8 mouse cellular contexts compared by ENCODE assay signal in genomic region chr3:68563922-68564321, GRCm38 (mm10).
DNase-seq lines count a peak whose midpoint lies in the region; TF ChIP-seq lines count a peak whose summit lies in the region.

No protein-coding gene starts in this region.

- no peaks in the 10 kb centered on the region for H3K9me3 ChIP-seq in limb, embryonic 10.5 days (replicated peaks)

- H3K4me3 ChIP-seq in myocyte, result no peak overlapping the region
- no peak overlapping the region for H3K4me3 ChIP-seq in limb, embryonic 10.5 days

- H3K79me2 ChIP-seq in myocyte (ENCODE audit: control insufficient read depth, insufficient read depth), result peaks cover 7% of the 10 kb centered on the region

- intact Hi-C loops in heart, postnatal 25 days (cut with DNase I), result loop anchor here (2.0 to 5.0 kb wide), 2 partner anchors 51 to 133 kb away; no protein-coding TSS in a partner anchor

- TF ChIP-seq POLR2A in myocyte (IDR thresholded peaks at IDR 0.05; ENCODE audit: insufficient read length, low read depth), result no peak

- no peak overlapping the region for H3K4me2 ChIP-seq in myocyte (ENCODE audit: low read depth)

- WGBS in limb, embryonic 10.5 days, result 90% methylated on average over 8 of the region's 8 CpGs

- H3ac ChIP-seq in myocyte (ENCODE audit: control insufficient read depth, insufficient read length), result no peak overlapping the region

- no peaks in the 10 kb centered on the region for H3K36me3 ChIP-seq in myocyte (ENCODE audit: control insufficient read depth, insufficient read depth)
- no peaks in the 10 kb centered on the region for H3K36me3 ChIP-seq in limb, embryonic 10.5 days

- no peak overlapping the region for H3K27ac ChIP-seq in limb, embryonic 10.5 days

- peak; percentile 69 to 73 for DNase-seq in heart, adult 18-20 months
- DNase-seq in heart, postnatal 25 days (ENCODE audit: low spot score), result no peak
- peak; percentile 68 to 71 for DNase-seq in right cerebral cortex, postnatal 10 days (ENCODE audit: low spot score in 2 of 2)
- DNase-seq in right cerebral cortex, postnatal 36 days (ENCODE audit: low spot score in 2 of 2), result no peak
- DNase-seq in gastrocnemius, postnatal 25 days, result peak; percentile 44
- DNase-seq in yolk sac, embryonic 10.5 days (ENCODE audit: low spot score), result no peak
- no peak for DNase-seq in limb, embryonic 10.5 days (ENCODE audit: low spot score)

- H3K27me3 ChIP-seq in myocyte (ENCODE audit: control insufficient read depth, insufficient read depth, insufficient read length), result no peaks in the 10 kb centered on the region
- no peaks in the 10 kb centered on the region for H3K27me3 ChIP-seq in limb, embryonic 10.5 days (ENCODE audit: low read depth, poor library complexity, severe bottlenecking)

- peaks cover 14% of the 10 kb centered on the region for H3K4me1 ChIP-seq in limb, embryonic 10.5 days

TF ChIP-seq in myocyte, 11 proteins besides CTCF, POLR2A, EP300 and RAD21:
- 0 out of 2 replicates have a peak, but pooled peaks have one; percentile 24 for TF ChIP-seq CEBPB (IDR thresholded peaks at IDR 0.05; ENCODE audit: insufficient read depth, poor library complexity, severe bottlenecking)
- no peak for TF ChIP-seq MYOD1 (IDR thresholded peaks at IDR 0.05; ENCODE audit: control insufficient read depth in 1 of 3, insufficient read length in 2 of 3, low read depth in 2 of 3)

Comparison
In these comparisons a context has a peak if more than half of its experiments do, and no peak if none do; other contexts are left out.
1. DNase-seq: peak in heart, adult 18-20 months (2 of 2), right cerebral cortex, postnatal 10 days (2 of 2) and gastrocnemius, postnatal 25 days (single experiment); none in heart, postnatal 25 days (single experiment), right cerebral cortex, postnatal 36 days (0 of 2), yolk sac, embryonic 10.5 days (single experiment) and limb, embryonic 10.5 days (single experiment).